Mouse (Mus musculus): Measurements from ENCODE around the gene Abcb1a. TPM values are rescaled to one million over a fixed set of nuclear protein-coding genes. Genes with fewer than 3 reads are reported as not detected.
"Not testable (repeated sequence)": the region's sequence is repeated elsewhere in the genome, so short reads cannot be mapped to it uniquely, and the experiment has no call there.

Abcb1a gene
- polyA plus RNA-seq, 1 experiment from 2014 or later: 0.94 TPM

- H3K9me3 ChIP-seq (ENCODE audit: control insufficient read depth, low read length): no peaks in the 10 kb centered on the region
- no peak overlapping the region for H3K4me2 ChIP-seq
- H3K27ac ChIP-seq (ENCODE audit: low read depth, low read length): no peak overlapping the region
- no peaks in the 10 kb centered on the region for H3K36me3 ChIP-seq (ENCODE audit: control insufficient read depth, insufficient read depth, low read length)
- no peak overlapping the region for H3K4me3 ChIP-seq (ENCODE audit: low read depth, low read length)
- no peak overlapping the region for H3K9ac ChIP-seq (ENCODE audit: low read length)
- H3K4me1 ChIP-seq (ENCODE audit: control insufficient read depth, insufficient read depth, low read length): no peaks in the 10 kb centered on the region
- no peak for ATAC-seq (ENCODE audit: low FRiP score)
- no peaks in the 10 kb centered on the region for H3K27me3 ChIP-seq (ENCODE audit: control insufficient read depth, insufficient read depth, low read length)
- no peak for DNase-seq (ENCODE audit: low spot score, missing footprints)
Observed at GRCm38 (mm10) chr5:8716061-8716460, 56.2 kb downstream of the Abcb1a start.

- no peaks in the 10 kb centered on the region for H3K9me3 ChIP-seq (ENCODE audit: control insufficient read depth, low read length)
- 71% methylated on average over 1 of the region's 1 CpGs for WGBS
- H3K36me3 ChIP-seq (ENCODE audit: control insufficient read depth, insufficient read depth, low read length): no peaks in the 10 kb centered on the region
- ATAC-seq (ENCODE audit: low FRiP score): no peak
- no peak overlapping the region for H3K27ac ChIP-seq (ENCODE audit: low read depth, low read length)
- no peak overlapping the region for H3K4me3 ChIP-seq (ENCODE audit: low read depth, low read length)
- H3K9ac ChIP-seq (ENCODE audit: low read length): no peak overlapping the region
- no peaks in the 10 kb centered on the region for H3K27me3 ChIP-seq (ENCODE audit: control insufficient read depth, insufficient read depth, low read length)
- no peak overlapping the region for H3K4me2 ChIP-seq
- H3K4me1 ChIP-seq (ENCODE audit: control insufficient read depth, insufficient read depth, low read length): no peaks in the 10 kb centered on the region
- DNase-seq (ENCODE audit: low spot score, missing footprints): no peak
Observed at GRCm38 (mm10) chr5:8719556-8719955, 59.7 kb downstream of the Abcb1a start.

- DNase-seq (ENCODE audit: low spot score, missing footprints): no peak
- Histone ChIP-seq H3K27ac (ENCODE audit: low read depth, low read length) (no peak overlapping the region), H3K9me3 (ENCODE audit: control insufficient read depth, low read length) (no peaks in the 10 kb centered on the region), H3K4me1 (ENCODE audit: control insufficient read depth, insufficient read depth, low read length) (no peaks in the 10 kb centered on the region), H3K4me3 (ENCODE audit: low read depth, low read length) (no peak overlapping the region), H3K4me2 (no peak overlapping the region), H3K27me3 (ENCODE audit: control insufficient read depth, insufficient read depth, low read length) (no peaks in the 10 kb centered on the region), H3K36me3 (ENCODE audit: control insufficient read depth, insufficient read depth, low read length) (no peaks in the 10 kb centered on the region), H3K9ac (ENCODE audit: low read length) (no peak overlapping the region)
- no peak for ATAC-seq (ENCODE audit: low FRiP score)
- 88% methylated on average over 1 of the region's 1 CpGs for WGBS
Observed at GRCm38 (mm10) chr5:8722224-8722623, 62.3 kb downstream of the Abcb1a start.

GRCm38 (mm10) chr5:8722867-8723266, 63.0 kb downstream of the Abcb1a start:
- H3K4me2 ChIP-seq: no peak overlapping the region
- no peaks in the 10 kb centered on the region for H3K27me3 ChIP-seq (ENCODE audit: control insufficient read depth, insufficient read depth, low read length)
- H3K4me3 ChIP-seq (ENCODE audit: low read depth, low read length): no peak overlapping the region
- WGBS: 87% methylated on average over 5 of the region's 5 CpGs
- H3K9me3 ChIP-seq (ENCODE audit: control insufficient read depth, low read length): no peaks in the 10 kb centered on the region
- DNase-seq (ENCODE audit: low spot score, missing footprints): no peak
- H3K27ac ChIP-seq (ENCODE audit: low read depth, low read length): no peak overlapping the region
- no peak for ATAC-seq (ENCODE audit: low FRiP score)
- no peaks in the 10 kb centered on the region for H3K4me1 ChIP-seq (ENCODE audit: control insufficient read depth, insufficient read depth, low read length)
- no peaks in the 10 kb centered on the region for H3K36me3 ChIP-seq (ENCODE audit: control insufficient read depth, insufficient read depth, low read length)
- H3K9ac ChIP-seq (ENCODE audit: low read length): no peak overlapping the region

- Histone ChIP-seq H3K9me3 (ENCODE audit: control insufficient read depth, low read length) (no peaks in the 10 kb centered on the region), H3K36me3 (ENCODE audit: control insufficient read depth, insufficient read depth, low read length) (no peaks in the 10 kb centered on the region), H3K27me3 (ENCODE audit: control insufficient read depth, insufficient read depth, low read length) (no peaks in the 10 kb centered on the region), H3K4me1 (ENCODE audit: control insufficient read depth, insufficient read depth, low read length) (no peaks in the 10 kb centered on the region), H3K4me2 (no peak overlapping the region), H3K4me3 (ENCODE audit: low read depth, low read length) (no peak overlapping the region), H3K9ac (ENCODE audit: low read length) (no peak overlapping the region), H3K27ac (ENCODE audit: low read depth, low read length) (no peak overlapping the region)
- ATAC-seq (ENCODE audit: low FRiP score) (no peak), DNase-seq (ENCODE audit: low spot score, missing footprints) (no peak)
- WGBS: 56% methylated on average over 4 of the region's 4 CpGs
Observed at GRCm38 (mm10) chr5:8727760-8728159, 67.9 kb downstream of the Abcb1a start.

GRCm38 (mm10) chr5:8732639-8733038, 72.8 kb downstream of the Abcb1a start:
- Histone ChIP-seq H3K4me1 (ENCODE audit: control insufficient read depth, insufficient read depth, low read length) (no peaks in the 10 kb centered on the region), H3K4me2 (no peak overlapping the region), H3K27me3 (ENCODE audit: control insufficient read depth, insufficient read depth, low read length) (no peaks in the 10 kb centered on the region), H3K36me3 (ENCODE audit: control insufficient read depth, insufficient read depth, low read length) (no peaks in the 10 kb centered on the region), H3K4me3 (ENCODE audit: low read depth, low read length) (no peak overlapping the region), H3K9me3 (ENCODE audit: control insufficient read depth, low read length) (no peaks in the 10 kb centered on the region), H3K27ac (ENCODE audit: low read depth, low read length) (no peak overlapping the region), H3K9ac (ENCODE audit: low read length) (no peak overlapping the region)
- DNase-seq (ENCODE audit: low spot score, missing footprints): no peak
- no peak for ATAC-seq (ENCODE audit: low FRiP score)

GRCm38 (mm10) chr5:8733307-8733706, 73.4 kb downstream of the Abcb1a start:
- not testable (repeated sequence) for H3K9me3 ChIP-seq (ENCODE audit: control insufficient read depth, low read length); ATAC-seq (ENCODE audit: low FRiP score); H3K9ac ChIP-seq (ENCODE audit: low read length); DNase-seq (ENCODE audit: low spot score, missing footprints); H3K4me2 ChIP-seq; H3K36me3 ChIP-seq (ENCODE audit: control insufficient read depth, insufficient read depth, low read length); H3K27me3 ChIP-seq (ENCODE audit: control insufficient read depth, insufficient read depth, low read length); H3K27ac ChIP-seq (ENCODE audit: low read depth, low read length); H3K4me1 ChIP-seq (ENCODE audit: control insufficient read depth, insufficient read depth, low read length); H3K4me3 ChIP-seq (ENCODE audit: low read depth, low read length)
- WGBS: 59% methylated on average over 6 of the region's 10 CpGs

- 83% methylated on average over 4 of the region's 4 CpGs for WGBS
- H3K4me1 ChIP-seq (ENCODE audit: control insufficient read depth, insufficient read depth, low read length): no peaks in the 10 kb centered on the region
- DNase-seq (ENCODE audit: low spot score, missing footprints) (no peak), ATAC-seq (ENCODE audit: low FRiP score) (no peak)
- no peak overlapping the region for H3K27ac ChIP-seq (ENCODE audit: low read depth, low read length)
- H3K36me3 ChIP-seq (ENCODE audit: control insufficient read depth, insufficient read depth, low read length): no peaks in the 10 kb centered on the region
- H3K27me3 ChIP-seq (ENCODE audit: control insufficient read depth, insufficient read depth, low read length): no peaks in the 10 kb centered on the region
- no peaks in the 10 kb centered on the region for H3K9me3 ChIP-seq (ENCODE audit: control insufficient read depth, low read length)
- H3K4me2 ChIP-seq: no peak overlapping the region
- H3K4me3 ChIP-seq (ENCODE audit: low read depth, low read length): no peak overlapping the region
- no peak overlapping the region for H3K9ac ChIP-seq (ENCODE audit: low read length)
Observed at GRCm38 (mm10) chr5:8736389-8736788, 76.5 kb downstream of the Abcb1a start.

- no peak for ATAC-seq (ENCODE audit: low FRiP score)
- H3K4me1 ChIP-seq (ENCODE audit: control insufficient read depth, insufficient read depth, low read length): no peaks in the 10 kb centered on the region
- H3K27ac ChIP-seq (ENCODE audit: low read depth, low read length): no peak overlapping the region
- no peak for DNase-seq (ENCODE audit: low spot score, missing footprints)
- H3K9ac ChIP-seq (ENCODE audit: low read length): no peak overlapping the region
- H3K27me3 ChIP-seq (ENCODE audit: control insufficient read depth, insufficient read depth, low read length): no peaks in the 10 kb centered on the region
- no peak overlapping the region for H3K4me2 ChIP-seq
- no peaks in the 10 kb centered on the region for H3K36me3 ChIP-seq (ENCODE audit: control insufficient read depth, insufficient read depth, low read length)
- H3K4me3 ChIP-seq (ENCODE audit: low read depth, low read length): no peak overlapping the region
- H3K9me3 ChIP-seq (ENCODE audit: control insufficient read depth, low read length): no peaks in the 10 kb centered on the region
- WGBS: 92% methylated on average over 4 of the region's 4 CpGs
Observed at GRCm38 (mm10) chr5:8737062-8737461, 77.2 kb downstream of the Abcb1a start.

- H3K9ac ChIP-seq (ENCODE audit: low read length); H3K27me3 ChIP-seq (ENCODE audit: control insufficient read depth, insufficient read depth, low read length); H3K27ac ChIP-seq (ENCODE audit: low read depth, low read length); H3K4me3 ChIP-seq (ENCODE audit: low read depth, low read length); H3K4me1 ChIP-seq (ENCODE audit: control insufficient read depth, insufficient read depth, low read length); H3K4me2 ChIP-seq; ATAC-seq (ENCODE audit: low FRiP score); H3K9me3 ChIP-seq (ENCODE audit: control insufficient read depth, low read length); H3K36me3 ChIP-seq (ENCODE audit: control insufficient read depth, insufficient read depth, low read length): not testable (repeated sequence)
- peak; percentile 71 for DNase-seq (ENCODE audit: low spot score, missing footprints)
- WGBS: 94% methylated on average over 13 of the region's 13 CpGs
Observed at GRCm38 (mm10) chr5:8747244-8747643, 87.4 kb downstream of the Abcb1a start.

Data from midbrain, embryonic 11.5 days (tissue).